Mouse (Mus musculus) spleen, adult 2 months (tissue): ENCODE measurements at regions not wholly inside any gene's neighbourhood (a gene's known extent, or its start where the extent isn't known, plus 50 kb on each side); places are given as distances from the start of the nearest gene placed in this dataset.

Experiments used
- DNase-seq, 2 experiments: peaks; one replicate each; pipeline versions ENCODE4 v3.0.0 to v3.0.0-alpha.2; 2012 to 2021; ENCODE audit warnings: low spot score in 2 of 2, low read depth in 1 of 2
- H3K27ac ChIP-seq: fragments of 200-500 bp; 2 replicates; pipeline ENCODE4 v1.5.1; 2012; ENCODE audit warnings: low read length, inconsistent platforms; ENCODE audit not compliant: insufficient read depth
- H3K27me3 ChIP-seq: fragments of 200-500 bp; 2 replicates; pipeline ENCODE4 v1.6.1; 2012; ENCODE audit warnings: mild to moderate bottlenecking, moderate library complexity, low read length, inconsistent platforms; ENCODE audit not compliant: control insufficient read depth, insufficient read depth
- H3K36me3 ChIP-seq: fragments of 200-500 bp; 2 replicates; pipeline ENCODE4 v1.6.1; 2012; ENCODE audit warnings: mild to moderate bottlenecking, low read length, inconsistent platforms; ENCODE audit not compliant: control insufficient read depth, insufficient read depth
- H3K4me1 ChIP-seq: fragments of 200-500 bp; 2 replicates; pipeline ENCODE4 v1.6.1; 2011; ENCODE audit warnings: inconsistent platforms; ENCODE audit not compliant: control insufficient read depth, insufficient read depth, insufficient read length
- H3K4me3 ChIP-seq: fragments of 200-500 bp; 2 replicates; pipeline ENCODE4 v1.5.1; 2011; ENCODE audit warnings: mild to moderate bottlenecking, inconsistent platforms; ENCODE audit not compliant: insufficient read depth, insufficient read length; ENCODE audit errors: extremely low read depth
- CTCF ChIP-seq: fragments of 200-500 bp; IDR thresholded peaks from 2 replicates; pipeline ENCODE4 v1.5.1; 2011; ENCODE audit warnings: mild to moderate bottlenecking, inconsistent platforms; ENCODE audit not compliant: insufficient read depth, insufficient read length, insufficient replicate concordance; ENCODE audit errors: extremely low read depth
- POLR2A ChIP-seq: fragments of 200-500 bp; IDR thresholded peaks from 2 replicates; pipeline ENCODE4 v1.6.1; 2011; ENCODE audit warnings: low read depth, low read length, inconsistent platforms
- WGBS: fragments of 180-500 bp; shearing (Covaris S2); methylation state at CpG from one replicate; pipeline ENCODE4 v1.1.7; 2018; 5-methylcytosine and 5-hydroxymethylcytosine counted together

GRCm38 (mm10) chr12:112333125-112334079, 155.8 kb upstream of the A530016L24Rik start:
- DNase-seq, result no peak
- WGBS, result 80% methylated on average over 19 of the region's 19 CpGs
- Histone ChIP-seq H3K36me3 (no peaks in the 10 kb centered on the region), H3K27me3 (no peaks in the 10 kb centered on the region), H3K27ac (no peak overlapping the region), H3K4me3 (no peak overlapping the region), H3K4me1 (no peaks in the 10 kb centered on the region)
- TF ChIP-seq CTCF (no peak), POLR2A (no peak)

GRCm38 (mm10) chr12:112334106-112334855, 155.0 kb upstream of the A530016L24Rik start:
- WGBS, result 86% methylated on average over 20 of the region's 20 CpGs
- no peaks in the 10 kb centered on the region for H3K4me1 ChIP-seq
- TF ChIP-seq POLR2A, result no peak
- TF ChIP-seq CTCF, result no peak
- no peak overlapping the region for H3K27ac ChIP-seq
- H3K4me3 ChIP-seq, result no peak overlapping the region
- no peak for DNase-seq
- H3K36me3 ChIP-seq, result no peaks in the 10 kb centered on the region
- no peaks in the 10 kb centered on the region for H3K27me3 ChIP-seq

GRCm38 (mm10) chr12:112335641-112336040, 153.6 kb upstream of the A530016L24Rik start:
- H3K4me1 ChIP-seq, result no peaks in the 10 kb centered on the region
- no peak for DNase-seq
- no peaks in the 10 kb centered on the region for H3K36me3 ChIP-seq
- H3K27me3 ChIP-seq, result no peaks in the 10 kb centered on the region
- whole genome bisulfite sequencing, result 67% methylated on average over 7 of the region's 7 CpGs
- H3K27ac ChIP-seq, result no peak overlapping the region
- H3K4me3 ChIP-seq, result no peak overlapping the region
- TF ChIP-seq CTCF, result no peak
- TF ChIP-seq POLR2A, result no peak

GRCm38 (mm10) chr12:112336691-112337295, 152.5 kb upstream of the A530016L24Rik start:
- no peak for DNase-seq
- Histone ChIP-seq H3K36me3 (no peaks in the 10 kb centered on the region), H3K4me3 (no peak overlapping the region), H3K27ac (no peak overlapping the region), H3K27me3 (no peaks in the 10 kb centered on the region), H3K4me1 (no peaks in the 10 kb centered on the region)
- TF ChIP-seq CTCF, result no peak
- TF ChIP-seq POLR2A, result no peak
- WGBS, result 85% methylated on average over 9 of the region's 9 CpGs

GRCm38 (mm10) chr12:112337443-112337842, 151.8 kb upstream of the A530016L24Rik start:
- TF ChIP-seq CTCF (no peak), POLR2A (no peak)
- H3K27me3 ChIP-seq, result no peaks in the 10 kb centered on the region
- no peak for DNase-seq
- no peak overlapping the region for H3K27ac ChIP-seq
- H3K4me3 ChIP-seq, result no peak overlapping the region
- WGBS, result 61% methylated on average over 11 of the region's 11 CpGs
- H3K4me1 ChIP-seq, result no peaks in the 10 kb centered on the region
- H3K36me3 ChIP-seq, result no peaks in the 10 kb centered on the region

GRCm38 (mm10) chr12:112338976-112339375, 150.3 kb upstream of the A530016L24Rik start:
- no peak overlapping the region for H3K4me3 ChIP-seq
- 91% methylated on average over 15 of the region's 15 CpGs for WGBS
- TF ChIP-seq POLR2A, result no peak
- no peak for TF ChIP-seq CTCF
- no peak overlapping the region for H3K27ac ChIP-seq
- H3K4me1 ChIP-seq, result no peaks in the 10 kb centered on the region
- no peak for DNase-seq
- no peaks in the 10 kb centered on the region for H3K36me3 ChIP-seq
- no peaks in the 10 kb centered on the region for H3K27me3 ChIP-seq
